Mouse (Mus musculus) common myeloid progenitor, adult 5-6 weeks (primary cell): ENCODE results near the gene Il4. TPM values are rescaled to one million over a fixed set of nuclear protein-coding genes. Genes with fewer than 3 reads are reported as not detected.

Experiments
- ATAC-seq: replicated peaks from 2 replicates; pipeline ENCODE4 v1.8.0; 2016; ENCODE audit warnings: low read depth, mild to moderate bottlenecking, moderate TSS enrichment, inconsistent platforms; ENCODE audit not compliant: poor library complexity, severe bottlenecking
- total RNA-seq: library from RNA; stranded (forward); fragments of 200-1000, 187-1606 nt; gene quantifications from 2 replicates; pipeline ENCODE4 v1.2.3, GENCODE M21; 2017

Il4 gene
- total RNA-seq, 1 experiment from 2014 or later, result 0.73 TPM

GRCm38 (mm10) chr11:53626802-53627373, 8.4 kb upstream of the Il4 start:
- no peak for ATAC-seq

- ATAC-seq, result no peak
Measured at GRCm38 (mm10) chr11:53624124-53624523, 5.7 kb upstream of the Il4 start.

- no peak for ATAC-seq
Measured at GRCm38 (mm10) chr11:53623573-53623972, 5.1 kb upstream of the Il4 start.

DNA sequence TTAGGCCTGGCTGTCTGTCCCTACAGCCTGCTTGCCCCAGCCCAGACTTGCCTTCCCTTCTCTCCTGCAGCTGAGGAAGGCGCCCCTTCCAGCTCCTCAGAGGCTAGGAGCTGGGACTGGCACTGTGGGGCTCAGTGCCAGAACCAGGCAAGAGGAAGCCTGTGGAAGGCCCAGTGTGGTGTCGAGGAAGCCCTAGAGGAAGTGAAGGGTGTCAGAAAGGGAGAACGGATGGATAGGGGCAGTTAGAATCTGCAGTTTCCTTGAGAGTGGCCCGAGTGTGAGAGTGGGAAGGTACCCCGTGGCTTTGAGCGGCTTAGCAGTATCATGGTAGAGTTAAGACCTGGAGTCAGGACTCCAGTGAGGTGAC, 4.0 kb upstream of the Il4 start:
- peak; percentile 45 for ATAC-seq

- ATAC-seq, result no peak
Measured at GRCm38 (mm10) chr11:53621582-53622439, 3.3 kb upstream of the Il4 start.

DNA sequence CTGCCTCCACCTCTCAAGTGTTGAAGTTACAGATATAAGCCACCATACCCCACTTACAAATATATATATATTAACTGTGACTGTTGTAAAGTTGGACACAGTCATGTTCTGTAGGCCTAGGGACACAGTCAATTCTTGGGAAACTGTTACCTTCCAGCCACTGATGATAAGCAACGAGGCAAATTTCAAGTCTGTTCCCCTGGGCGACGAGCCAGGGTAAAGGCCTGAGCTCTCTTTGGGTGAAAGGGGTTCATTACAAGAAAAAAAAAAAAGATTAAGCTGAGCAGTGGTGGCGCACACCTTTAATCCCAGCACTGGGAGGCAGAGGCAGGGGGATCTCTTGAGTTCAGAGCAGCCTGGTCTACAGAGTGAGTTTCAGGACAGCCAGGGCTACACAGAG, 1.6 kb upstream of the Il4 start:
- ATAC-seq, result no peak

GRCm38 (mm10) chr11:53619428-53619827, 959 bp upstream of the Il4 start:
- no peak for ATAC-seq

DNA sequence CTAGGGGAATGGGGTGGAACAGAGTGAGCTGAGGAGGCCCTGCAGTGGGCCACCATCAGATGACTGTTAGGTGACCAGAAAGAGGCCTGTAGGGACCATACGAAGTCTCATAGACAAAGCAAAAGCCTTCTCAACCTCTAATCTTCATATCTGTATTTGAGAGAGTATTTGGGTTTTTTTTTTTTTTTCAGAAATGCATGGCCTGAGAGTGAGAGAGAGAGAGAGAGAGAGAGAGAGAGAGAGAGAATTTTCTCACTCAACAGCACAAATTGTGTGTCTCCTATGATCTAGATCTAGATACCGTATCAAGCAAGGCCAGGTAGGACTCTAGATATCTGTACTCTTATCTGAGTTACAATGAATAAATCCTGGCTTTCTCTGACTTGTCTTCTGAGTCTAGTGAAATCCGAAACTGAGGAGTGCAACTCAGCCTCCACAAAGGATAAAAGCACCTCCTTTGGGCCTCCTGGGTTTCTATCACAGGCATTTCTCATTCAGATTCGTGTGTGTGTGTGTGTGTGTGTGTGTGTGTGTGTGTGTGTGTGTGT, 833 bp downstream of the Il4 start:
- ATAC-seq, result no peak

DNA sequence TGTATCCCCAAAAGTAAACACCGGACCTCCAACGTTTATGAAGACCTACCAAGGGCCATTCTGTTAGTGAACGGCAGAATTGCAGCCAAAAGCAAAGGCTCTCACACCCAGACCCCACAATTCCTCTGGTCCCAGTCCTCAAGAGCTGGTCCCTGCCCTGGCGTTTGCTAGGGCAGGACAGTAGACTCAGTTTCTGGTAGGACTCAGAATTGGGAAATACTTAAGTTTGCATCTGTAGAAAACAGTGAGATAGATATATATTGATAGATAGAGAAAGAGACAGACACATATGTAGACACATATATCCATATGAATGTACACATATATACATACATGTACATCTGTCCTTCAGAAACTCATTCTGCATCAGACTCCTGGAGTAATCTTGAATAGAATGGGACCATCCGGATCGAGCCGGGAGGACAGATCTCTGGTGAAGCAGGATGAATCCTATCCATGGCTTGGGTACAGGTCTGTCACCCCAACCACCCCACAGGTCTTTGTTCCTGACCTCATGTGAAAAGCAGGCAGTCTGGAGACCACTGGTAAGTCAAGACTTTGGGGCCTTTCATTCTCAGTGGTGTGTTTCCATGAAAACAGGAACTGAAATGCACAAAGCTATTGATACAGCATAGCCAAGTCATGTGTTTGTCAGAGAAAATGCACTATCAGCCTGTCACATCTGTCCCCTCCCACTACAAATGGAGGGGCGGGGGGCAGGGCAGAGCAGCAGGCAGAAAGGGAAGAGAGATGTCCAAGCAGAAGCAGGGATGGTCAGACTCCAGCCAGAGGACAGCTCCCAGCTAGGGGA, 1.5 kb downstream of the Il4 start:
- peak; percentile 78 for ATAC-seq

GRCm38 (mm10) chr11:53615575-53615974, 2.9 kb downstream of the Il4 start:
- ATAC-seq, result no peak

DNA sequence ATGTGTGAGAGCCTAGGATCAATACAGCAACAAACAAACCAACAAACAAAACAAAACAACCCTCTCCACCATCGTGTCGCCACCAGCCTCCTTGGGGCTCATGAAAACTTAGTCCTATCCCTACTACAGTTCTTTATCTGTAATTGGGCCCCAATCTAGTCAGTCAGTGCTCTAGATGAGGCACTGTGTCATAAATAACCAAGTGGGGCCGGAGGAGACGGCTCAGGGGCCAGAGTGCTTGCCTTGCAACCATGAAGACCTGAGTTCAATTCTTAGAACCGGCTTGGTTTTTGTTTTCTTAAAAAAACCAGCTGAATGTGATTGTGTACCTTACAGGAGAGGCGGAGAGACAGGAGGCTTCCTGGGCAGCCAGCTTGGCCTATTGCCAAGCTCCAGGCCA, 3.3 kb downstream of the Il4 start:
- no peak for ATAC-seq

DNA sequence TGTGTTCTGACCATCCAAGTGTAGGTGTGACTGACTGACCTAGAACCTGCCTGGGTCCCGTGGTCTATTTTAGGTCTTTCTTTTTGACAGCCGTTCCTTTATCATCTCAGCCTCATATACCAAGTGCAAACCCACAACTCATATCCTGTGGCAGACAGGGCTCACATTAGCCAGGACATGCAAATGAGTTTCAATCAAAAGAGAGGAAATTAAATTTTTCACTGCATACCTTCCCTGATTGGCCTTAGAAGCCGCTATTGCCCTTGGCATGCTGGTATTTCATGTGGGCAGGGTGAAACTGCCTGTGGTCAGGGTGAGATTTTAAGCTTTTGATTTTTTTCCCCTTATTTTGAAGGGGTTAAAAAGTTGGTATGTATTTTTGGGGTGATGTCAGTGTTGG, 8.8 kb downstream of the Il4 start:
- peak; percentile 36 for ATAC-seq

- ATAC-seq, result peak; percentile 40
Measured at GRCm38 (mm10) chr11:53609231-53609630, 9.2 kb downstream of the Il4 start.

GRCm38 (mm10) chr11:53605609-53606008, 12.9 kb downstream of the Il4 start:
- peak; percentile 30; the same call in 1 of the 2 replicates for ATAC-seq

DNA sequence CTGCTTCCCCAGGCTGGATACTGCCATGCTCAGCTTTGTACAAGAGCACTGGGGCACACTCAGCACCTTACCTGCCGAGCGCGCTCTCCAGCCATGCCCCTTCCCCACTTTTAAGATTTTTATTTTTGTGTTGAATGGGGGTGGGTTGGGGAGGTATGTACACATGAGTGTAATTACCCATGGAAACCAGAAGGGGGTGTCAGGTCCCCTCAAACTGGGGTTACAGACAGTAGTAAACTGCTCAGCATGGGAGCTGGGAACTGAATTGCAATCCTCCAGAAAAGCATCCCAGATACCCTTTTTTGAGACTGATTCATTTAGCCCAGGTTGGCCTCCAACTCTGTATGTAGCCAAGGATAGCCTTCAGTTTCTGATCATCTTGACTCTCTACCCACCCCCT, 13.5 kb downstream of the Il4 start:
- ATAC-seq, result no peak

- ATAC-seq, result no peak
Measured at GRCm38 (mm10) chr11:53591116-53591515, 27.4 kb downstream of the Il4 start.

DNA sequence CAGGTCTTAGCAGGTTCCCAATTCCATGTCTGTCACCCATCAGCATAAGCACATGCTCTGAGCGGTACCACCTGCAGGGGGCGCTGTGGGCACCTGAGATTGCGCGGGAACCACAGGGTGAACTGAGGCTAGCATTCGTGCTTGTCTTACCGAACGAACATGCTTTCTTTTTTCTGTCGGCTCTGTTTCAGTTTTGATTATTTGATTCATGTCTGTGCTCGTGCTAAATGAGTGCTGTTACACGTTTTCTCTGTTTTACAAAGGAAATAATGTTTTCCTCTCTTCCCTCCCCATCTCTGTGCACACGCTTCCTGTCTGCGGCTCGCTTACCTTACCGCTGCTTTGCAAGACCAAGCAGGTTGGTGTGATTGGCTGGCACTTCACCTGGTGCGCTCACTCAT, 28.1 kb downstream of the Il4 start:
- peak; percentile 95 for ATAC-seq

DNA sequence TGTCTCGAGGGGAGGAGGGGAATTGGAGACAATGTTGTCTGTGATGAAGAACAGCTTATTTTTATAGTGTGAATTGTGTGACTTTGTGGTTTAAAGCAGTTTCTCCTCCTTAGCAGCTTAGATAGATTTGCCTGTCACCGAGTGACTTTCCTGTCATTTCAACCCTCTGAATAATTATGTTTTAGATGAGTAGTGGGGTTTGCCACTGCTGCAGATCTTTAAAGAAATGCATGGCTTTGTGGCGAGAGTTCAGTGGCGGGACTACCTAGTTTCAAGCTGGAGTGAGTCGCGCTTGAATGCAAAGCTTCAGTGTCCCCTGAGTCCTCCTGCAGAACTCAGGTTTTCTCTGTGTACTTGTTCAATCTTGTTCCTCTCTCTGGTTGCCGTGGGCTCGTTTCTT, 30.2 kb downstream of the Il4 start:
- ATAC-seq, result no peak

- ATAC-seq, result no peak
Measured at GRCm38 (mm10) chr11:53585510-53585909, 33.0 kb downstream of the Il4 start.

DNA sequence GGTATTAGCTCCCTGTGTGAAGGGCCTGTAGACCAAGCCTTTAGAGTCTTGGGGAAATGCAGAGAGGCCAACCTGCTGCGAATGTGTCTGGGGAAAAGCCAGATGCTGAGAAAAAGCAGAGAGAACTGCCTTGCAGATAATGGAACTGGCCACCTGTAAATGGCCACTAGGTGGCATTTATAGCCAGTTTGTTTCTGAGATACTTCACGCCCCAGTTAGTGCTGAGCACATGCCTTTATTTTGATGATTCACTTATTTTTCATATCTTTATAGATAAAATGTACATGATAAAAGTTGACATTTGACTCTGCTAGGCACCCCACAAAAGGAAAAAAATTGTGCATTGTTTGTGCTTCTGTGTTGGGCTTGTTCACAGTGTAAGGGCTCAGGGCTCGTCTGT, 33.6 kb downstream of the Il4 start:
- ATAC-seq, result peak; percentile 56

DNA sequence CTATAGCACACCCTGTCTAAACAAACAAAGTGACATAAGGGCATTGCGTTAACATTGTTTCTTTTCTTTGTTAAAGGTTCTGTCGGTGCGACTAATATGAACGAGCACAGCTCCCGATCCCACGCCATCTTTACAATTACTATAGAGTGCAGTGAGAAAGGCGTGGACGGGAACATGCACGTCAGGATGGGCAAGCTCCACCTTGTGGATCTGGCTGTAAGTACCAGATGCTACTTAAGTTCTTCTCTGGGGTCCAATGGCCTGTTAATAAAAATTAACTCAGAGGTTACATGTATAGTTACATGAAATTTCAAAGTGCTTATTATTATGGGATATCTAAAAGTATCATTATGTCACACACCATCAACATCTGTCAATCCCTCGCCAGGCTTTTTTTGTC, 35.3 kb downstream of the Il4 start:
- ATAC-seq, result no peak
